Mouse (Mus musculus): Measurements from ENCODE around the gene Brk1.

Gene Brk1

GRCm38 (mm10) chr6:113604432-113605223 lies at the start of gene Brk1:
Gene Brk1, plus strand, starts transcription at chr6:113604772.
- peak; percentile 92 for DNase-seq

GRCm38 (mm10) chr6:113559736-113560135 lies 44.8 kb upstream of the Brk1 start:
- DNase-seq = no peak

- no peak for DNase-seq
Observed at GRCm38 (mm10) chr6:113564557-113564956, 40.0 kb upstream of the Brk1 start.

GRCm38 (mm10) chr6:113576044-113576443 lies 28.5 kb upstream of the Brk1 start:
- no peak for DNase-seq

- no peak for DNase-seq
Observed at GRCm38 (mm10) chr6:113579306-113579705, 25.3 kb upstream of the Brk1 start.

GRCm38 (mm10) chr6:113583023-113583422 lies 21.5 kb upstream of the Brk1 start:
- no peak for DNase-seq

- DNase-seq = no peak
Observed at GRCm38 (mm10) chr6:113585065-113585464, 19.5 kb upstream of the Brk1 start.

GRCm38 (mm10) chr6:113586466-113587183 lies 17.9 kb upstream of the Brk1 start:
- DNase-seq = no peak

- DNase-seq = no peak
Observed at GRCm38 (mm10) chr6:113592637-113593036, 11.9 kb upstream of the Brk1 start.

- no peak for DNase-seq
Observed at GRCm38 (mm10) chr6:113597945-113598344, 6.6 kb upstream of the Brk1 start.

- no peak for DNase-seq
Observed at GRCm38 (mm10) chr6:113599833-113600232, 4.7 kb upstream of the Brk1 start.

GRCm38 (mm10) chr6:113600543-113601139 lies 3.9 kb upstream of the Brk1 start, which contains the start of gene Fancd2os:
Gene Fancd2os, minus strand, starts transcription at chr6:113600715.
- DNase-seq = peak; percentile 42

- no peak for DNase-seq
Observed at GRCm38 (mm10) chr6:113602821-113603220, 1.8 kb upstream of the Brk1 start.

- DNase-seq = peak; percentile 31
Observed at GRCm38 (mm10) chr6:113603993-113604392, 579 bp upstream of the Brk1 start.

- no peak for DNase-seq
Observed at GRCm38 (mm10) chr6:113605224-113605545, 613 bp downstream of the Brk1 start.

- no peak for DNase-seq
Observed at GRCm38 (mm10) chr6:113608871-113609270, 4.3 kb downstream of the Brk1 start.

GRCm38 (mm10) chr6:113609293-113609692 lies 4.7 kb downstream of the Brk1 start:
- no peak for DNase-seq

GRCm38 (mm10) chr6:113612258-113612969 lies 7.8 kb downstream of the Brk1 start:
- no peak for DNase-seq

GRCm38 (mm10) chr6:113614152-113614551 lies 9.6 kb downstream of the Brk1 start:
- DNase-seq = no peak

GRCm38 (mm10) chr6:113614997-113615396 lies 10.4 kb downstream of the Brk1 start:
- DNase-seq = no peak

GRCm38 (mm10) chr6:113615489-113615888 lies 10.9 kb downstream of the Brk1 start:
- no peak for DNase-seq

- DNase-seq = no peak
Observed at GRCm38 (mm10) chr6:113623386-113623785, 18.8 kb downstream of the Brk1 start.
